Mouse (Mus musculus) C2C12 (cell line): ENCODE data around the gene Nans. TPM values are rescaled to one million over a fixed set of nuclear protein-coding genes. Genes with fewer than 3 reads are reported as not detected.

Experiments used
- H3K27me3 ChIP-seq: one replicate; pipeline ENCODE4 v1.6.1; 2011; ENCODE audit not compliant: control insufficient read depth, insufficient read depth, insufficient read length
- H3K36me3 ChIP-seq: one replicate; pipeline ENCODE4 v1.6.1; 2011; ENCODE audit not compliant: control insufficient read depth, insufficient read depth
- H3K4me3 ChIP-seq: one replicate; pipeline ENCODE4 v1.5.1; 2011; ENCODE audit warnings: mild to moderate bottlenecking, control low read depth; ENCODE audit not compliant: poor library complexity, insufficient read depth, severe bottlenecking
- H3K79me2 ChIP-seq: one replicate; pipeline ENCODE4 v1.6.1; 2011; ENCODE audit not compliant: control insufficient read depth, insufficient read depth
- H3K79me3 ChIP-seq: one replicate; pipeline ENCODE4 v1.6.1; 2011; ENCODE audit warnings: low read depth, control low read depth
- H3ac ChIP-seq: one replicate; pipeline ENCODE3; 2011; ENCODE audit warnings: low read depth; ENCODE audit not compliant: control insufficient read depth, insufficient read length
- CEBPB ChIP-seq: IDR thresholded peaks from one replicate; pipeline ENCODE4 v1.6.1; 2011; ENCODE audit warnings: low read depth, mild to moderate bottlenecking, control low read depth, moderate library complexity
- CTCF ChIP-seq: IDR thresholded peaks from one replicate; pipeline ENCODE4 v1.5.1; 2011; ENCODE audit not compliant: control insufficient read depth, insufficient read depth, insufficient read length
- FOSL1 ChIP-seq: IDR thresholded peaks from one replicate; pipeline ENCODE4 v1.8.0; 2011; ENCODE audit warnings: mild to moderate bottlenecking, low read length; ENCODE audit not compliant: poor library complexity, insufficient read depth, severe bottlenecking
- MAX ChIP-seq: IDR thresholded peaks from one replicate; pipeline ENCODE4 v1.6.1; 2011; ENCODE audit warnings: mild to moderate bottlenecking, control low read depth
- MYOD1 ChIP-seq: IDR thresholded peaks from one replicate; pipeline ENCODE4 v1.6.1; 2011; ENCODE audit warnings: low read depth; ENCODE audit not compliant: control insufficient read depth, insufficient read length
- MYOG ChIP-seq: IDR thresholded peaks from one replicate; pipeline ENCODE4 v1.6.1; 2011; ENCODE audit not compliant: control insufficient read depth, insufficient read length; ENCODE audit errors: extremely low read depth
- USF1 ChIP-seq: IDR thresholded peaks from one replicate; pipeline ENCODE4 v1.6.1; 2011; ENCODE audit warnings: low read depth, mild to moderate bottlenecking, control low read depth, moderate library complexity
- polyA plus RNA-seq: library from polyadenylated mRNA; unstranded; fragments of >200 nt; fragmentation: generic; extraction: Trizol; gene quantifications from one replicate; pipeline ENCODE4 v1.2.1, GENCODE M21; 2012; ENCODE audit warnings: missing spikeins

The Nans gene
- polyA plus RNA-seq, 1 experiment = 115 TPM

DNA sequence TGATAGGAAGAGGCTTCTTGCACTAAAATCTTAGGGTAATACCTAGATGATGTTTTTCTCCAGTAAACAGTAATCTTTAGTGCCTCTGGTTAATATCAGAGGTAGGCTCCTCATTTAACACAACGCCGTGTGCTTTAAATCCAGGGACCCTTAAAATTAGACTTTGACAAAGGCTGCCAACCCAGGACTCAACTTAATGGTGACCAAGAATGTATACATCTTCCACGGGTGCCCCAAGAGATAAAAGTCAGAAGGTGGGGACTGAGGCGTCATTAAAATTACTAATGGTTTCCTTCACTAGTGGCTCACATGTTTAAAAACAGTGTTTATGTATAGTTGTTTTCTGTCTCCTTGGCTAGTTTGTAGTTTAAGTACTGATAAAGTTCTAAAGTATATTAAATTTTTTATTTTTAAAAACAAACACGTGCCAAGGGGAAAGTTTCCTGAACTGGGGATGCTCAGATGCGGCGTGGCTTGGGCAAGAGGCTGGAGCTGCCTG is 39.0 kb upstream of the Nans start:
- Histone ChIP-seq H3K36me3 (peaks cover 20% of the 10 kb centered on the region), H3K79me2 (peaks cover 39% of the 10 kb centered on the region), H3K27me3 (no peaks in the 10 kb centered on the region), H3K4me3 (no peak overlapping the region), H3K79me3 (peaks cover 28% of the 10 kb centered on the region), H3ac (peak overlapping the region; percentile 47)
- TF ChIP-seq MYOG (no peak), USF1 (no peak), MYOD1 (no peak), CEBPB (no peak), MAX (no peak), CTCF (no peak), FOSL1 (no peak)

DNA sequence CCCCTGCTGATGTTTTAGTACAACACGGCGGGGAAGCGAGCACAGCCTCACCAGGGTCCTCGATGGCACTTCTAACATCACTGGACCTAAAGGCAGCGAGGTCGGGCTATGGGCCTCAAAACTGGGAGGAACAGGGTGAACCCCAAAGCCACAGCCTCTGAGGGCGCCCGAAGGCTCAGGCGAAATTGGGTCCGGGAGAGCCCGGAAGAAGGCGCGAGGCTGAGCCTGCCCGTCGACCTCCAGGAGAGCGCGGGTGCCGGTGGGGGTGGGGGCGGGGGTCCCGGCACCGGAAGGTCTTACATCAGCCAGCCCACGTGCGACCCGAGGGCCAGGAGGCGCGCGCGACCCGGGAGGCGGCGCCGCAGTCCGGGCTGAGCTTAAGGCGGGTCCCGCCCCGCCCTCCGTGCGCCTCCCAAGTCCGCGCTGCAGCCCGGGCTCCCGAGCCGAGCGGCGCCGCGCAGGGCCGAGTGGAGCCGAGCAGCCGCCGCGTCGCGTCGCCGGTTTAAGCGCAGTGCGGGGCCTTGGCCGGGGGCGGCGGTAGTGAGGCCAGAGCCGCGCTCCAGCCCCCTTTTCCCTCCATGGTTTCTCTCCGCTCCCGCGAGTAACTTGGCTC is 38.4 kb upstream of the Nans start, which contains the start of gene Anp32b:
TSS of gene Anp32b (plus strand) at position 384 of the 613 bp plus-strand sequence.
- no peaks in the 10 kb centered on the region for H3K27me3 ChIP-seq
- H3K79me2 ChIP-seq = peaks cover 45% of the 10 kb centered on the region
- peak within 1 kb of the TSS; percentile 94 for H3ac ChIP-seq
- peak within 1 kb of the TSS; percentile 72 for H3K4me3 ChIP-seq
- peaks cover 34% of the 10 kb centered on the region for H3K79me3 ChIP-seq
- TF ChIP-seq FOSL1 (no peak), MYOG (no peak), USF1 (no peak), MAX (peak; percentile 82), CTCF (peak; percentile 66), MYOD1 (no peak), CEBPB (no peak)
- H3K36me3 ChIP-seq = peaks cover 25% of the 10 kb centered on the region

DNA sequence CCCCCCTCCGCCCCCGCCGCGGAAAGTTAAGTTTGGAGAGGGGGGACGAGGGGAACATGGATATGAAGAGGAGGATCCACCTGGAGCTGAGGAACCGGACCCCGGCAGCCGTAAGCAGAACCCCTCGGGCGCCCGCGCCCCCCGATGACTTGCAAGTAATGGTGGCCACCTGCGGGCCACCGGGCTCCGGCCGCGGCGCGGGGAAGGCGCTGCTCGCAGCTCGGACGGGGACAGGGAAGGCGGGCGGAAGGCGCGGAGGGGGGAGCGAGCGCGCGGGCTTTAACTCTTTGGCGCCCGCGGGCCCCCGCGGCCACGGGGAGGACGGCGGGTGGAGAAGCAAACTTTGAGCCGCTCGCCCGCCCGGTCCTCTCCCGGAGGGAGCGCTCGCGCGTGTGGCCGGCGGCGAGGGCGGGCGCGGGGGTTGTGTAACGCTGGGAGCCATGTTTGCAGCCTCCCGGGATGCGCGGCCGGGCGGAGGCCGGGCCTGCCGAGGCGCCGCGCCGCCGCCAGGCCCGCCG is 37.7 kb upstream of the Nans start:
- no peak for TF ChIP-seq FOSL1
- TF ChIP-seq CEBPB = no peak
- no peak for TF ChIP-seq USF1
- TF ChIP-seq CTCF = no peak
- no peak for TF ChIP-seq MYOG
- no peak for TF ChIP-seq MYOD1
- no peak for TF ChIP-seq MAX
- Histone ChIP-seq H3K79me2 (peaks cover 51% of the 10 kb centered on the region), H3K79me3 (peaks cover 41% of the 10 kb centered on the region), H3ac (peak overlapping the region; percentile 94), H3K4me3 (peak overlapping the region; percentile 72), H3K36me3 (peaks cover 30% of the 10 kb centered on the region), H3K27me3 (no peaks in the 10 kb centered on the region)

DNA sequence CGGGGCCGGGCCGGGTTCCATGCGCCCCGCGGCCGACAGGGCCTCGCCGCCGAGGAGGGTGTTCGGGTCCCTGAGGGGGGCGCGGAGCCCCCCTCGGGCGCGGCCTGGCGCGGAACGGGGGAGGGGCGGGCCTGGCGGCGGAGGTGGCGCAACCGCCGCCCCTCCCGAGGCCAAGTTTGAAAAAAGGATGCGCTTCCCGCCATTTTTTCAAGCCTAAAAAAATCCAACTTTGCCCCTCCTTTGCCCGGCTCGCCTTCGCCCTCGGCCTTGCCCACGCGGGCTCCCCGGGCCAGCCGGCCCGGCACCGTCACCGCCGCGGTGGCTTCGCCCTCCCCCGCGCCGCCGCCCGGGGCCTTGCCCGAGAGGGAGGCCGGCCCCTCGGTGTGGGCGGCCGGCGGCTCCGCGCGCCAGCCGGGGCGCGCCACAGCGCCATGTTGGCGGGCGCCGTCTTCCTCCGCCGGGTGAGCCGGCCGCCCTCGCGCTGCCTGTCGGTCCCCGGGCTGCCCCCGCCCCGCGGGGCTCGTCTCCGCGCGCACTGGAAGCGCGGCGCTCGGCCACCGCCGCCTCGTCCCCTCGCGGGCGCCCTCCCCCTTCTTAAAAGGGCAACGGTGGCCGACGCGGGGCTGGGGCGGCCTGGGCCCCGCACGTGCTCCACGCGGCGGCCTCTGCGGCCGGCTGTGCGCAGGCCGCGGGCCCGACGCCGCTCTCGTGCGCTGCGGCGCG is 37.1 kb upstream of the Nans start:
- peak overlapping the region; percentile 94 for H3ac ChIP-seq
- H3K79me3 ChIP-seq = peaks cover 47% of the 10 kb centered on the region
- no peaks in the 10 kb centered on the region for H3K27me3 ChIP-seq
- peak overlapping the region; percentile 72 for H3K4me3 ChIP-seq
- peaks cover 37% of the 10 kb centered on the region for H3K36me3 ChIP-seq
- peaks cover 58% of the 10 kb centered on the region for H3K79me2 ChIP-seq
- TF ChIP-seq CEBPB (peak; percentile 75), CTCF (no peak), MYOD1 (no peak), MYOG (no peak)

DNA sequence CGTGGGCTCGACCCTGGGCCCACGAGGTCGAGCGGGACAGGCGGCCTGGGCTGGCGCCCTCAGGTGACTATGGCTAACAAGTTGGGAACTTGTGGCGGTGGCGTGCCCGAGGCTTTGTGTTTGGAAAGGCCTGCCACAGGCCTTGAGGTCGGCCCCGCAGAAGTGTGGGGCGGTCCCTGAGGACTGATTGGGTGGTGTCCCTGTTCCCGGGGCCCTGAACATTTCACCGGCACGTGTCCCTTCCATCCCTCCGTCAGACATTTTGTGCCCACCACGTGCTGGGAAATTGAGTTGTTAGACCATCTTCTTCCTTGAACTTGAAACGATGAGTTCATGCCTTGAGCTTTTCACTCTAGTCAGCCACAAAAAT is 36.6 kb upstream of the Nans start:
- peak; percentile 100 for TF ChIP-seq MAX
- TF ChIP-seq MYOG = no peak
- TF ChIP-seq USF1 = peak; percentile 82
- no peak for TF ChIP-seq FOSL1
- peaks cover 63% of the 10 kb centered on the region for H3K79me2 ChIP-seq
- peak overlapping the region; percentile 72 for H3K4me3 ChIP-seq
- H3K27me3 ChIP-seq = no peaks in the 10 kb centered on the region
- peak overlapping the region; percentile 94 for H3ac ChIP-seq
- peaks cover 52% of the 10 kb centered on the region for H3K79me3 ChIP-seq
- H3K36me3 ChIP-seq = peaks cover 42% of the 10 kb centered on the region
